Mouse (Mus musculus) embryonic facial prominence, embryonic 10.5 days (tissue): ENCODE measurements around the gene Gm21970. TPM values are rescaled to one million over a fixed set of nuclear protein-coding genes. Genes with fewer than 3 reads are reported as not detected.

Experiments used
- DNase-seq: peaks from one replicate; pipeline ENCODE4 v3.0.0-alpha.2; 2017; ENCODE audit warnings: low spot score
- H3K27ac ChIP-seq: fragments of 300-500 bp; sonication (generic); replicated peaks from 2 replicates; pipeline ENCODE4 v1.5.1; 2016; ENCODE audit warnings: mild to moderate bottlenecking
- H3K27me3 ChIP-seq: fragments of 300-500 bp; sonication (generic); replicated peaks from 2 replicates; pipeline ENCODE4 v1.6.1; 2016; ENCODE audit warnings: low read depth, mild to moderate bottlenecking; ENCODE audit not compliant: poor library complexity, severe bottlenecking
- H3K36me3 ChIP-seq: fragments of 300-500 bp; sonication (generic); replicated peaks from 2 replicates; pipeline ENCODE4 v1.6.1; 2016; ENCODE audit warnings: mild to moderate bottlenecking, moderate library complexity
- H3K4me1 ChIP-seq: fragments of 300-500 bp; sonication (generic); 2 replicates; pipeline ENCODE4 v1.6.1; 2016
- H3K4me3 ChIP-seq: fragments of 300-500 bp; sonication (generic); 2 replicates; pipeline ENCODE4 v1.5.1; 2016; ENCODE audit warnings: mild to moderate bottlenecking, moderate library complexity
- H3K9me3 ChIP-seq: fragments of 300-500 bp; sonication (generic); 2 replicates; pipeline ENCODE4 v1.6.1; 2016; ENCODE audit warnings: mild to moderate bottlenecking
- WGBS: fragments of 180-500 bp; shearing (Covaris S2); methylation state at CpG from one replicate; pipeline ENCODE4 v1.1.7; 2016; 5-methylcytosine and 5-hydroxymethylcytosine counted together
- polyA plus RNA-seq: library from polyadenylated mRNA; unstranded; fragments of >200 nt; fragmentation: Nextera tagmentation; extraction: Ambion mirVana; gene quantifications from 2 replicates; pipeline ENCODE4 v1.2.1, GENCODE M21; 2016

Gene Gm21970
- polyA plus RNA-seq, 1 experiment from 2014 or later, result not detected

- DNase-seq, result no peak
- Histone ChIP-seq H3K4me3 (no peak overlapping the region), H3K4me1 (no peaks in the 10 kb centered on the region), H3K36me3 (peaks cover 66% of the 10 kb centered on the region), H3K27ac (no peak overlapping the region), H3K9me3 (no peaks in the 10 kb centered on the region; the same call in 1 of the 2 replicates), H3K27me3 (no peaks in the 10 kb centered on the region)
- 55% methylated on average over 8 of the region's 8 CpGs for WGBS
Observed at GRCm38 (mm10) chr16:91395633-91396392, 4.3 kb downstream of the Gm21970 start.

GRCm38 (mm10) chr16:91396844-91397537, 5.5 kb downstream of the Gm21970 start:
- 78% methylated on average over 10 of the region's 10 CpGs for WGBS
- Histone ChIP-seq H3K4me3 (no peak overlapping the region), H3K27ac (no peak overlapping the region), H3K27me3 (no peaks in the 10 kb centered on the region), H3K4me1 (no peaks in the 10 kb centered on the region), H3K36me3 (peaks cover 59% of the 10 kb centered on the region), H3K9me3 (no peaks in the 10 kb centered on the region; the same call in 1 of the 2 replicates)
- no peak for DNase-seq

GRCm38 (mm10) chr16:91398030-91398429, 6.5 kb downstream of the Gm21970 start:
- 94% methylated on average over 12 of the region's 12 CpGs for WGBS
- Histone ChIP-seq H3K4me1 (no peaks in the 10 kb centered on the region), H3K4me3 (no peak overlapping the region), H3K36me3 (peaks cover 59% of the 10 kb centered on the region), H3K9me3 (no peaks in the 10 kb centered on the region), H3K27ac (no peak overlapping the region), H3K27me3 (no peaks in the 10 kb centered on the region)
- DNase-seq, result no peak

- Histone ChIP-seq H3K27ac (no peak overlapping the region), H3K27me3 (no peaks in the 10 kb centered on the region), H3K4me1 (no peaks in the 10 kb centered on the region), H3K36me3 (peaks cover 59% of the 10 kb centered on the region), H3K4me3 (no peak overlapping the region), H3K9me3 (no peaks in the 10 kb centered on the region)
- DNase-seq, result no peak
- 95% methylated on average over 7 of the region's 7 CpGs for WGBS
Observed at GRCm38 (mm10) chr16:91398944-91399343, 7.4 kb downstream of the Gm21970 start.

- H3K27ac ChIP-seq, result no peak overlapping the region
- WGBS, result 83% methylated on average over 6 of the region's 6 CpGs
- H3K9me3 ChIP-seq, result no peaks in the 10 kb centered on the region
- H3K36me3 ChIP-seq, result peaks cover 44% of the 10 kb centered on the region
- peaks cover 4% of the 10 kb centered on the region; the same call in 1 of the 2 replicates for H3K27me3 ChIP-seq
- peaks cover 11% of the 10 kb centered on the region for H3K4me1 ChIP-seq
- H3K4me3 ChIP-seq, result no peak overlapping the region
- no peak for DNase-seq
Observed at GRCm38 (mm10) chr16:91401569-91402165, 10.1 kb downstream of the Gm21970 start.

- Histone ChIP-seq H3K27ac (no peak overlapping the region), H3K4me1 (peaks cover 15% of the 10 kb centered on the region), H3K9me3 (no peaks in the 10 kb centered on the region), H3K36me3 (peaks cover 30% of the 10 kb centered on the region), H3K27me3 (peaks cover 4% of the 10 kb centered on the region; the same call in 1 of the 2 replicates), H3K4me3 (no peak overlapping the region)
- WGBS, result 79% methylated on average over 9 of the region's 9 CpGs
- DNase-seq, result no peak
Observed at GRCm38 (mm10) chr16:91403784-91404183, 12.3 kb downstream of the Gm21970 start.

GRCm38 (mm10) chr16:91404187-91404586, 12.7 kb downstream of the Gm21970 start:
- peaks cover 15% of the 10 kb centered on the region for H3K4me1 ChIP-seq
- H3K4me3 ChIP-seq, result no peak overlapping the region
- DNase-seq, result no peak
- 93% methylated on average over 8 of the region's 8 CpGs for WGBS
- no peak overlapping the region for H3K27ac ChIP-seq
- peaks cover 30% of the 10 kb centered on the region for H3K36me3 ChIP-seq
- peaks cover 4% of the 10 kb centered on the region; the same call in 1 of the 2 replicates for H3K27me3 ChIP-seq
- H3K9me3 ChIP-seq, result no peaks in the 10 kb centered on the region

GRCm38 (mm10) chr16:91404828-91405577, 13.5 kb downstream of the Gm21970 start:
- Histone ChIP-seq H3K9me3 (no peaks in the 10 kb centered on the region), H3K27ac (no peak overlapping the region), H3K4me3 (no peak overlapping the region), H3K36me3 (peaks cover 30% of the 10 kb centered on the region), H3K27me3 (peaks cover 4% of the 10 kb centered on the region; the same call in 1 of the 2 replicates), H3K4me1 (peaks cover 15% of the 10 kb centered on the region)
- 77% methylated on average over 10 of the region's 10 CpGs for WGBS
- DNase-seq, result no peak

GRCm38 (mm10) chr16:91405640-91406584, 14.4 kb downstream of the Gm21970 start, which contains the start of gene Il10rb:
Il10rb (plus strand) TSS chr16:91406164.
- peaks cover 30% of the 10 kb centered on the region for H3K36me3 ChIP-seq
- peaks cover 4% of the 10 kb centered on the region; the same call in 1 of the 2 replicates for H3K27me3 ChIP-seq
- WGBS, result 8% methylated on average over 51 of the region's 51 CpGs
- peaks cover 21% of the 10 kb centered on the region for H3K4me1 ChIP-seq
- DNase-seq, result peak; percentile 64
- H3K9me3 ChIP-seq, result no peaks in the 10 kb centered on the region
- peak within 1 kb of the TSS; percentile 64 for H3K4me3 ChIP-seq
- peak within 1 kb of the TSS; percentile 78 for H3K27ac ChIP-seq

GRCm38 (mm10) chr16:91406585-91407220, 15.2 kb downstream of the Gm21970 start:
- Histone ChIP-seq H3K27ac (peak overlapping the region; percentile 78), H3K27me3 (peaks cover 4% of the 10 kb centered on the region; the same call in 1 of the 2 replicates), H3K9me3 (no peaks in the 10 kb centered on the region), H3K4me1 (peaks cover 25% of the 10 kb centered on the region), H3K4me3 (peak overlapping the region; percentile 64), H3K36me3 (peaks cover 30% of the 10 kb centered on the region)
- no peak for DNase-seq
- 2% methylated on average over 13 of the region's 13 CpGs for WGBS
